17 mouse cellular contexts compared by ENCODE assay signal in genomic region chr9:43233044-43233443, GRCm38 (mm10). TPM values are rescaled to one million over a fixed set of nuclear protein-coding genes. Genes with fewer than 3 reads are reported as not detected.
DNase-seq lines count a peak whose midpoint lies in the region; ATAC-seq and TF ChIP-seq lines count a peak whose summit lies in the region.
"Had no signal": no experiment of that assay in that cellular context is flagged by ENCODE, and none has a peak within 500 bp of the region (broad histone marks: within the 10 kb centered on the region; RNA-seq: fewer than 3 reads in every experiment).

No protein-coding gene starts in this region.

- peak overlapping the region; percentile 12; the same call in 1 of the 2 replicates for H3K9ac ChIP-seq in intestine, embryonic 16.5 days (ENCODE audit: low read depth, low read length)
- no peak overlapping the region for H3K9ac ChIP-seq in liver, postnatal 0 days (replicated peaks)
- H3K9ac ChIP-seq: hindbrain, embryonic 15.5 days; neural tube, embryonic 15.5 days had no signal

- no peak overlapping the region for H3K4me3 ChIP-seq in gastrocnemius, adult 2 months
- no peak overlapping the region for H3K4me3 ChIP-seq in layer of hippocampus, adult 2 months
- H3K4me3 ChIP-seq in intestine, embryonic 16.5 days (ENCODE audit: low read length) = no peak overlapping the region
- no peak overlapping the region for H3K4me3 ChIP-seq in liver, postnatal 0 days (ENCODE audit: low read depth, low read length)
- H3K4me3 ChIP-seq: hindbrain, embryonic 15.5 days; neural tube, embryonic 15.5 days had no signal

- ATAC-seq in intestine, embryonic 16.5 days = no peak
- ATAC-seq in liver, postnatal 0 days = no peak
- ATAC-seq: activated CD4-positive, CD25-positive, alpha-beta regulatory T cell, adult 4 months had no signal

- 44% methylated on average over 5 of the region's 5 CpGs for WGBS in intestine, embryonic 16.5 days
- 60% methylated on average over 5 of the region's 5 CpGs for WGBS in liver, postnatal 0 days (ENCODE audit: insufficient replicate concordance)

- peaks cover 89% of the 10 kb centered on the region for H3K4me1 ChIP-seq in intestine, embryonic 16.5 days (ENCODE audit: control insufficient read depth, insufficient read depth, low read length)
- H3K4me1 ChIP-seq in liver, postnatal 0 days (ENCODE audit: insufficient read depth) = peaks cover 79% of the 10 kb centered on the region
- H3K4me1 ChIP-seq: hindbrain, embryonic 15.5 days had no signal

- H3K4me2 ChIP-seq in intestine, embryonic 16.5 days (ENCODE audit: low read depth, low read length) = peak overlapping the region; percentile 37; the same call in 1 of the 2 replicates
- H3K4me2 ChIP-seq in liver, postnatal 0 days (ENCODE audit: low read depth, low read length) = no peak overlapping the region
- H3K4me2 ChIP-seq: hindbrain, embryonic 15.5 days; neural tube, embryonic 15.5 days had no signal

- H3K36me3 ChIP-seq in intestine, embryonic 16.5 days (ENCODE audit: control insufficient read depth, insufficient read depth, low read length) = no peaks in the 10 kb centered on the region
- peaks cover 14% of the 10 kb centered on the region for H3K36me3 ChIP-seq in liver, postnatal 0 days (replicated peaks; ENCODE audit: insufficient read depth, low read length)
- H3K36me3 ChIP-seq: hindbrain, embryonic 15.5 days; neural tube, embryonic 15.5 days had no signal

- no peaks in the 10 kb centered on the region for H3K9me3 ChIP-seq in intestine, embryonic 16.5 days (ENCODE audit: control insufficient read depth, low read length)
- no peaks in the 10 kb centered on the region for H3K9me3 ChIP-seq in liver, postnatal 0 days (ENCODE audit: low read length)
- H3K9me3 ChIP-seq: hindbrain, embryonic 15.5 days; neural tube, embryonic 15.5 days had no signal

- intact Hi-C loops in gastrocnemius, adult 2 months (cut with DNase I) = no loop called here

- TF ChIP-seq CTCF in gastrocnemius, adult 2 months (IDR thresholded peaks at IDR 0.05) = no peak
- TF ChIP-seq CTCF in layer of hippocampus, adult 2 months (conservative IDR thresholded peaks at IDR 0.05) = no peak
- TF ChIP-seq CTCF in liver, postnatal 0 days (IDR thresholded peaks at IDR 0.05; ENCODE audit: low read depth) = no peak

- DNase-seq in gastrocnemius, adult 2 months = no peak
- no peak for DNase-seq in gastrocnemius, postnatal 25 days
- no peak for DNase-seq in layer of hippocampus, adult 2 months (ENCODE audit: low spot score in 2 of 2)
- no peak for DNase-seq in layer of hippocampus, adult 9-10 months (ENCODE audit: low spot score)
- DNase-seq in liver, postnatal 0 days = no peak
- DNase-seq in ovary, postnatal 36 days (ENCODE audit: low spot score) = no peak
- no peak for DNase-seq in embryo, embryonic 11 days
- DNase-seq: adrenal gland, postnatal 25 days; cerebellum, postnatal 10 days; kidney, postnatal 14 days; lung, postnatal 14 days had no signal

- H3K27me3 ChIP-seq in intestine, embryonic 16.5 days (replicated peaks; ENCODE audit: control insufficient read depth, insufficient read depth, low read length) = no peaks in the 10 kb centered on the region
- H3K27me3 ChIP-seq in liver, postnatal 0 days (ENCODE audit: insufficient read depth, low read length) = no peaks in the 10 kb centered on the region

- H3K27ac ChIP-seq in gastrocnemius, adult 2 months = peak overlapping the region; percentile 71; the same call in 1 of the 2 replicates
- H3K27ac ChIP-seq in layer of hippocampus, adult 2 months = peak overlapping the region; percentile 28; the same call in 1 of the 2 replicates
- H3K27ac ChIP-seq in intestine, embryonic 16.5 days (ENCODE audit: low read length) = peak overlapping the region; percentile 88
- peak overlapping the region; percentile 79; the same call in 1 of the 2 replicates for H3K27ac ChIP-seq in liver, postnatal 0 days (ENCODE audit: low read depth)
- H3K27ac ChIP-seq: hindbrain, embryonic 15.5 days; neural tube, embryonic 15.5 days had no signal

- TF ChIP-seq EP300 in liver, postnatal 0 days (IDR thresholded peaks at IDR 0.05; ENCODE audit: low read depth) = no peak

RNA-seq across cellular contexts. Expression of gene Oaf, which starts 6.7 kb away (rescaled TPM):
- 1 to 10 TPM; 2.9 to 8.9 TPM for total RNA-seq in gastrocnemius, adult 2 months (2021)
- 10 to 100 TPM in 1 of 2 experiments, 1 to 10 TPM in 1; 8.6 to 10.6 TPM for total RNA-seq in gastrocnemius, postnatal 25 days (2021)
- 10 to 100 TPM; 18.6 to 19.5 TPM for total RNA-seq in layer of hippocampus, adult 2 months (2021)
- 11.8 and 44.1 TPM in 2 replicates for polyA plus RNA-seq in intestine, embryonic 16.5 days (2015; fragmentation: Nextera tagmentation; extraction: Ambion mirVana)
- polyA plus RNA-seq in liver, postnatal 0 days (2015; fragmentation: Nextera tagmentation; extraction: Ambion mirVana) = 59.3 and 70.0 TPM in 2 replicates
- total RNA-seq: CH12.LX had no signal

RNA-seq across cellular contexts. Expression of gene Pou2f3, which starts 22.9 kb away (rescaled TPM):
- under 1 TPM; 0.11 to 0.15 TPM for total RNA-seq in gastrocnemius, adult 2 months (2021)
- not detected for total RNA-seq in gastrocnemius, postnatal 25 days (2021)
- under 1 TPM; 0.22 to 0.33 TPM for total RNA-seq in layer of hippocampus, adult 2 months (2021)
- 0.24 and 0.34 TPM in 2 replicates for polyA plus RNA-seq in intestine, embryonic 16.5 days (2015; fragmentation: Nextera tagmentation; extraction: Ambion mirVana)
- 0.05 TPM in 1 of 2 replicates, not detected in the other for polyA plus RNA-seq in liver, postnatal 0 days (2015; fragmentation: Nextera tagmentation; extraction: Ambion mirVana)
- total RNA-seq: adrenal gland, postnatal 25 days; left cerebral cortex, postnatal 14 days had no signal
- polyA plus RNA-seq: activated CD4-positive, CD25-positive, alpha-beta regulatory T cell, adult 4 months; neural tube, embryonic 15.5 days had no signal

Comparison
In these comparisons a context has a peak if more than half of its experiments do, and no peak if none do; other contexts are left out.
1. H3K27ac ChIP-seq: peak in every context shown above with its lines; median percentile 88 in intestine, embryonic 16.5 days; 79 in liver, postnatal 0 days; 71 in gastrocnemius, adult 2 months; 28 in layer of hippocampus, adult 2 months.